Mouse (Mus musculus) midbrain, embryonic 11.5 days (tissue): ENCODE data around the gene Ubap2l. TPM values are rescaled to one million over a fixed set of nuclear protein-coding genes. Genes with fewer than 3 reads are reported as not detected.

Experiments used
- ATAC-seq: fragments of 200-750 bp; cut with Nextera tagmentation; 2 replicates; pipeline ENCODE4 v1.8.0; 2017; ENCODE audit warnings: moderate TSS enrichment, moderate library complexity; ENCODE audit not compliant: low FRiP score
- DNase-seq: peaks from one replicate; pipeline ENCODE4 v3.0.0; 2015; ENCODE audit warnings: low spot score; ENCODE audit errors: missing footprints
- H3K27ac ChIP-seq: fragments of 300-500 bp; sonication (generic); 2 replicates; pipeline ENCODE4 v1.5.1; 2014; ENCODE audit warnings: low read depth, low read length
- H3K27me3 ChIP-seq: fragments of 300-500 bp; sonication (generic); 2 replicates; pipeline ENCODE4 v1.6.1; 2014; ENCODE audit warnings: mild to moderate bottlenecking, low read length, moderate library complexity, mixed read lengths; ENCODE audit not compliant: control insufficient read depth, insufficient read depth
- H3K36me3 ChIP-seq: fragments of 300-500 bp; sonication (generic); 2 replicates; pipeline ENCODE4 v1.6.1; 2014; ENCODE audit warnings: mild to moderate bottlenecking, low read length, moderate library complexity, mixed read lengths; ENCODE audit not compliant: control insufficient read depth, insufficient read depth
- H3K4me1 ChIP-seq: fragments of 300-500 bp; sonication (generic); 2 replicates; pipeline ENCODE4 v1.6.1; 2014; ENCODE audit warnings: low read length; ENCODE audit not compliant: control insufficient read depth, insufficient read depth
- H3K4me2 ChIP-seq: fragments of 300-500 bp; sonication (generic); 2 replicates; pipeline ENCODE4 v1.6.1; 2014; ENCODE audit warnings: mild to moderate bottlenecking, moderate library complexity
- H3K4me3 ChIP-seq: fragments of 300-500 bp; sonication (generic); 2 replicates; pipeline ENCODE4 v1.5.1; 2014; ENCODE audit warnings: low read depth, low read length
- H3K9ac ChIP-seq: fragments of 300-500 bp; sonication (generic); 2 replicates; pipeline ENCODE4 v1.6.1; 2014; ENCODE audit warnings: low read length
- H3K9me3 ChIP-seq: fragments of 300-500 bp; sonication (generic); 2 replicates; pipeline ENCODE4 v1.6.1; 2016; ENCODE audit warnings: low read length; ENCODE audit not compliant: control insufficient read depth
- WGBS: fragments of 180-500 bp; shearing (Covaris S2); extraction: QIAGEN DNeasy Blood & Tissue Kit; methylation state at CpG from one replicate; pipeline ENCODE4 v1.1.7; 2014; 5-methylcytosine and 5-hydroxymethylcytosine counted together
- polyA plus RNA-seq: library from polyadenylated mRNA; unstranded; fragments of >200 nt; fragmentation: Nextera tagmentation; extraction: Ambion mirVana; gene quantifications from 2 replicates; pipeline ENCODE4 v1.2.1, GENCODE M21; 2014

The Ubap2l gene
- polyA plus RNA-seq, 1 experiment from 2014 or later, result 218 TPM

DNA sequence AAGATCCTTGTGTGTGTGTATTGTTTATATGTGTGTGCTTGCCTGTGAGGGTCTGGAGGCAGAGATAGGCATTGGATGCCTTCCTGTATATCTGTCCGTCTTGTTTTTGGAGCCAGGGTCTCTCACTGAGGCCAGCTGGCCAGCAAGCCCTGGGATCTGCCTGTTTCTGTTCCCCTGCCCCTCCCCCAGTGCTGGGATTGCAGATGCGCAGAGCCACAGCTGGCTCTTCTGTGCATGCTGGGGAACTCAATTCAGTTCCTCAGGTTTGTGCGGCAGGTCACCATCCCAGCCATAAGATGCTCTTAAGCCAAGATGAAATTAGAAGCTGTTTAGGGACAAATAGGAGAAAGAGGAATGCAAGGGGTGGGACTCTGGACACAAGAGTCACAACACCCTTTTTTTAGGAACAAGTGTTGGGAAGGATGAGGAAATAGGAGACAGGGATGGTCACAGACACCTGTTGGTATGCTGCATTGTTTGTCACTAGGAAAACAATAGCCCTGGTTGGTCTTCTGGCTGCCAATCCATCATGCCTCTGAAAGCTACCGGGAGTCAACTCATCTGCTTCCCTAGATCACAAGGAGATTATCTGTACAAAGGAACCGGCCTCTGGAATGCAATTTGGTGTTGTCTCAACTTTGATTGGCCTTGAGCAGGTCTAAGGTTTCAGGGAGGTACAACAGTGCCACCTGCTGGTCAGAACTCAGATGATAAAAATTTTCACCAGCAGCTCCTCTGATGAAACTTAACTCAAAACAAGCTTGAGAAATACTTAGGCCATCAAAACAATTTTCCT lies 24.7 kb upstream of the Ubap2l start:
- 5% methylated on average over 5 of the region's 5 CpGs for WGBS
- H3K9me3 ChIP-seq, result no peaks in the 10 kb centered on the region
- H3K36me3 ChIP-seq, result no peaks in the 10 kb centered on the region
- H3K9ac ChIP-seq, result no peak overlapping the region
- H3K4me1 ChIP-seq, result peaks cover 23% of the 10 kb centered on the region
- no peak for ATAC-seq
- DNase-seq, result peak; percentile 98
- no peaks in the 10 kb centered on the region for H3K27me3 ChIP-seq
- H3K4me3 ChIP-seq, result no peak overlapping the region
- peak overlapping the region; percentile 2; the same call in 1 of the 2 replicates for H3K4me2 ChIP-seq
- no peak overlapping the region for H3K27ac ChIP-seq

DNA sequence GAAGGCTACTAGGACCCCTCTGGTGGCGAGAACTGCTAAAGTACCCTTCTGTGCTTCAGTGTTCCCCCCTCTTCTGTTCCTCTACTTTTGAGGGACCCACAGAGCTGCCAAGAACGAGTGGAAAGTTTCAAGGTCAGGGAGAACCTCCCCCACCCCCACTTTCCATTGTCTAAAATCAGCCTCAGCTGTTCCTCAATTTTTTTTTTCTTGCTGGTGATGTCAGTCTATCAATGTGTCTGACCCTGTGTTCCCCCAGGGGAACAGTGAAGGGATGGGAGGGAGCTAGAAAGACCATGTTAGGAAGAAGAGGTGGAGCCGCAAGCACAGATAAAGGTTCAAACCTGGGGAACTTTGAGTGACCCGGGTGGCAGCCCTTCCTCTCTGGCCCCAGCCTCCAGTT lies 19.9 kb upstream of the Ubap2l start, which contains the start of gene Tpm3:
Tpm3 (plus strand) TSS at position 356 of the 400 bp plus-strand sequence.
- WGBS, result 86% methylated on average over 4 of the region's 4 CpGs
- H3K27me3 ChIP-seq, result no peaks in the 10 kb centered on the region
- no peak within 1 kb of the TSS for H3K4me2 ChIP-seq
- no peak within 1 kb of the TSS for H3K9ac ChIP-seq
- no peak within 1 kb of the TSS for H3K4me3 ChIP-seq
- DNase-seq, result no peak
- no peak within 1 kb of the TSS for H3K27ac ChIP-seq
- H3K4me1 ChIP-seq, result peaks cover 6% of the 10 kb centered on the region
- ATAC-seq, result no peak
- H3K9me3 ChIP-seq, result no peaks in the 10 kb centered on the region
- H3K36me3 ChIP-seq, result no peaks in the 10 kb centered on the region

DNA sequence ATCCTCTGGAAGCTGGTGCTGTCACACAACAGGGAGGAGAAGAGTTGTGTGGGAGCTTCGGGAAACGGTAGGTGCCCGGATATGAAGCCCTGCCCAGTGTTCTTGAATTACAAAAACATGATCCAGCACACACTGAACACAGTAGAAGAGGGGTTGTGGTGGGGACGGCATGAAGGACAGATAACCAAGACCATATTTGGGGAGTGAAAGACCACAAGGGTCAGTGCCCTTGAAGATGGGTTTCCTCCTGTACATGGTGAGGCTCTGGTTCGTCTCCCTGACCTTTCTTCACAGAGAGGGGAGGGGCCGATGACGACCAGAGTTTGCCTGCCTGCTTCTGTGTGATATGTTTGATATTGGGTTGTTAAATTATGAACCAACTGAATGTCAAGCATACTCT lies 17.3 kb upstream of the Ubap2l start:
- H3K36me3 ChIP-seq, result 0 out of 2 replicates have a peak, but pooled peaks cover 2% of the 10 kb centered on the region
- no peak overlapping the region for H3K9ac ChIP-seq
- DNase-seq (no peak), ATAC-seq (no peak)
- no peak overlapping the region for H3K4me3 ChIP-seq
- WGBS, result 85% methylated on average over 7 of the region's 7 CpGs
- H3K4me2 ChIP-seq, result no peak overlapping the region
- H3K27me3 ChIP-seq, result no peaks in the 10 kb centered on the region
- no peaks in the 10 kb centered on the region for H3K9me3 ChIP-seq
- no peak overlapping the region for H3K27ac ChIP-seq
- H3K4me1 ChIP-seq, result no peaks in the 10 kb centered on the region

DNA sequence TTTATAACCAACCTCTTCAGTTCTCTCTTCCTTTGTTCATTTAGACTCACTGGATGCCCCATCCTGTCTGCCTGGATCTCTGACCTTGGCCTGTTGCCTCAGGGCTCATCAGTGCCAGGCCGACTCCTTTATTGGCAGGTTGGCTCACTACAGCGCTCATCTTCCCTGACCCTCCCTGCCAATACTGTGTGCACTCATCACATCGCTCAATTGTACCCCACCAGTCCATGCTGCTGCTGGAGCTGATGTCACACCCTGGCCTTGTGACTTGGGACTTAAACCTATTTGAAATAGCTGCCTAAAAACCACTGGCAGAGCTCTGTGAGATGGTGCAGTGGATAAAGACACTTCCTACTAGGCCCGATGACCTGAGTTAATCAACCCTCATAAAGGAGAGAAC lies 15.4 kb upstream of the Ubap2l start:
- no peak overlapping the region for H3K9ac ChIP-seq
- H3K27ac ChIP-seq, result no peak overlapping the region
- no peak for DNase-seq
- H3K27me3 ChIP-seq, result no peaks in the 10 kb centered on the region
- no peaks in the 10 kb centered on the region for H3K4me1 ChIP-seq
- 0 out of 2 replicates have a peak, but pooled peaks cover 2% of the 10 kb centered on the region for H3K36me3 ChIP-seq
- H3K9me3 ChIP-seq, result no peaks in the 10 kb centered on the region
- H3K4me2 ChIP-seq, result no peak overlapping the region
- no peak overlapping the region for H3K4me3 ChIP-seq
- no peak for ATAC-seq
- 89% methylated on average over 4 of the region's 4 CpGs for WGBS

DNA sequence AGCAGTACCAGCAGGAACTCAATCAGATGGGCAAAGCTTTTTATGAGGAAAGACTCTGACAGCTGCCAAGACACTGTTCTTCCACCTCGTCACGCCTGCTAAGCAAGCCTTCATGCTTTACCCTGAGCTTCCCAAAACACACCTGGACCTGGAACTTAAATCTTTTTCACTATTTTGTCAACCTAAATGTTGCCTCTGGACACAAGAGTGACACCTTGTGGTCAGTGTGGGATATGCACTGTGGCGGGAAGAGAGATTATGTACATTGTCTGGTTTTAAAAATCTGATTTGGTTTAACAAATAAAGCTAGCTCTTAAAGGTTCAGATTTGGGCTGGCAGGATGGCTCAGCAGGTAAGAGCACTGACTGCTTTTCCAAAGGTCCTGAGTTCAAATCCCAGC lies 13.1 kb upstream of the Ubap2l start:
- peak; percentile 94 for DNase-seq
- Histone ChIP-seq H3K4me3 (no peak overlapping the region), H3K9me3 (no peaks in the 10 kb centered on the region), H3K4me2 (no peak overlapping the region), H3K27ac (no peak overlapping the region), H3K36me3 (peaks cover 2% of the 10 kb centered on the region; the same call in 1 of the 2 replicates), H3K9ac (no peak overlapping the region), H3K4me1 (no peaks in the 10 kb centered on the region), H3K27me3 (no peaks in the 10 kb centered on the region)
- ATAC-seq, result no peak
- WGBS, result 70% methylated on average over 3 of the region's 3 CpGs

DNA sequence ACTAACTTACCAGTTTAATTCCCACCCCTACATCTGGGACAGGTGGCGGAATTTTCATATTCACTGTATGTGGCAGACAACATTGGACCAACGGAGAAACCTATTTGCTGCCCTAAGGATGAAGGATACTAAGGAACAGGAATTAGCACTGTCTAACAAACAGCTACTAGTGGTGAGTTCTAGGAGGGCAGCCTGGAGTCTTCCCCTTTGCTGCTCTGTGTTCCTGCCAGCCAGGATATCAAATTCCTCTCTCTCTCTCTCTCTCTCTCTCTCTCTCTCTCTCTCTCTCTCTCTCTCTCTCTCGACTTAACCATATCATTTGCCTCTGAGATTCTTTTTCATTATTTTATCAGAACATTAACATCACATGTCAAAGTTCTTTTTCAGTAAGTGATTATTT lies 12.0 kb upstream of the Ubap2l start:
- Histone ChIP-seq H3K27ac (no peak overlapping the region), H3K4me3 (no peak overlapping the region), H3K9me3 (no peaks in the 10 kb centered on the region), H3K4me1 (no peaks in the 10 kb centered on the region), H3K36me3 (peaks cover 2% of the 10 kb centered on the region; the same call in 1 of the 2 replicates), H3K27me3 (no peaks in the 10 kb centered on the region), H3K9ac (no peak overlapping the region), H3K4me2 (no peak overlapping the region)
- no peak for DNase-seq
- whole genome bisulfite sequencing, result 86% methylated on average over 3 of the region's 3 CpGs
- ATAC-seq, result no peak

DNA sequence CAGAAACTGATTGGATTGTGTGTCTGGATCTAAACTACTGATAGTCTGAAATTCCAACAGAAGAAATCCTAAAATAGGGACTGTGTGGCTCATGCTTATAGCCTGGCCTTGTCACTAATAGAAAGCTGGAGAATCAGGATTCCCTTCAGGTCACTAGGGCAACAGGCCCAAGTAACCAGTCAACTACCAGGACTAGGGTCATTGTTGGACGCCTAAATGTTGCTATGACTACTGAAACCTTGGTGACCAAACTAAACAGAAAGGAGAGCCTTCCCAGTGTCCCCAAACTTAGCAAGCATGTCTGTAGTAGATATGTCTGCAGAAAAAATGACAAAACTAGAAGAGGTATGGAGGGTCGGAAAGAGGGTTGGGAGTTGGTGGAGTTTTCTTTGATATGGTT lies 10.1 kb upstream of the Ubap2l start:
- H3K27ac ChIP-seq, result no peak overlapping the region
- no peak overlapping the region for H3K9ac ChIP-seq
- 54% methylated on average over 2 of the region's 2 CpGs for WGBS
- H3K4me2 ChIP-seq, result no peak overlapping the region
- ATAC-seq, result no peak
- no peak for DNase-seq
- no peak overlapping the region for H3K4me3 ChIP-seq
- peaks cover 2% of the 10 kb centered on the region; the same call in 1 of the 2 replicates for H3K36me3 ChIP-seq
- H3K4me1 ChIP-seq, result no peaks in the 10 kb centered on the region
- H3K27me3 ChIP-seq, result no peaks in the 10 kb centered on the region
- no peaks in the 10 kb centered on the region for H3K9me3 ChIP-seq

DNA sequence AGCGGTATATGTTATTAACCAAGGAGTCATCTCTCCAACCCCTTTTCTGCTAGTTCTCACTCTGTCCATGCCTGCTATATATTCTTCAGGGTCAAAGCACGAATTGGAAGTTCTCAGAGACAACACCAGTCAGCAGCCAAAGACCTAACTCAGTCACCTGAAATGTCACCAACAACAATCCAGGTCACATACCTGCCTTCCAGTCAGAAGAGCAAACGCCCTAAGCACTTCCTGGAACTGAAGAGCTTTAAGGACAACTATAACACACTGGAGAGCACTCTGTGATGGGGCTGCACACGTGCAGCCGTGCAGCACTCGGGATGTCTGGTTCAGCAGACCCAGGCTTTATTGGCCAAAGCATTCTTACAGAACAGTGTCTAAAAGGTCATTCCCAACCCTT lies 9.1 kb upstream of the Ubap2l start:
- Histone ChIP-seq H3K4me1 (no peaks in the 10 kb centered on the region), H3K4me3 (no peak overlapping the region), H3K4me2 (no peak overlapping the region), H3K9me3 (no peaks in the 10 kb centered on the region), H3K27ac (no peak overlapping the region), H3K9ac (no peak overlapping the region), H3K27me3 (no peaks in the 10 kb centered on the region), H3K36me3 (peaks cover 3% of the 10 kb centered on the region)
- 93% methylated on average over 6 of the region's 6 CpGs for WGBS
- DNase-seq (no peak), ATAC-seq (no peak)

DNA sequence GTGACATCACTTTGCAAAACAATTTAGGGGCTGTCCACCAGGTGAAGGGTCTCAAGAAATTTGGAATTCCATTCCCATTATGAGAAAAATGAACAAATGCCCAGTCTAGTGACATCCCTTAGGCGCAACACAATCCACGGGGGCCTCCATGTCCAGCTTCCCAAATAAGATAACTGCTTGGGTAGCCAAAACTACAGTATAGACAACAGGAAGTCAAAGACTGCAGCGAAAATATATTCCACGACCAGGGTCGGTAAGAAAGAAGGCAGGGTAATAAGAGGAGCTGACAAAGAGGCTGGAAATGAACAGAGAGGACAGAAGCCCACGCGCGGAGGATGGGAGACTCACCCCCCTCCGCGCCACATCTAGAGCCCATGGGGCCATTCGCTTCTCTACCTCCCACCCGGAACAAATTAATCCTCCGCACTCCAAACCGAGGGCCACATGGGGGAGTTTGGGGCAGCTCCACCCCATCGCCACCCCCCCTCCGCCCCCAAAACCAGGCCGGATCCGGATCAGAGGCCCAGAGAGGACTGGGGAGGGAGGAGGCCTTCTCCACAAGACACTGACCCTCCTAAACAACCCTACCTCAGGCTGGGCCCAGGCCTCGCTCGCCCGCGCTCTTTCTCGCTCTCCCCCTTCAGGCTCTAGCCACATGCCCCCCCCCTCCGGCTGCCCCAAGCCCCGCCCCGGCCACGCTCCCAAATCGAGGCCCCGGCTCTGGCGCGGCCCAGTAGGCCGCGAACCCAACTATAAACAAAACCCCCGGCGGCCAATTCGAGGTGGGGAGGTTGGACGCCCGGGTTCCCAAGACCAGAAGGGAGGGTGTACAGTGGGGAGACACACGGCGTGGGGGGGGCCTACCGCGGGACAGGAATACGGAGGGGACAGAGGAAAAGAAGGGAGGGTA lies 732 bp downstream of the Ubap2l start, which contains the start of gene 4933434E20Rik:
4933434E20Rik (plus strand) TSS at position 196 of the 910 bp plus-strand sequence.
- H3K4me2 ChIP-seq, result peak within 1 kb of the TSS; percentile 75
- DNase-seq (peak; percentile 94), ATAC-seq (peak; percentile 81)
- H3K27me3 ChIP-seq, result no peaks in the 10 kb centered on the region
- under 1% methylated on average over 38 of the region's 43 CpGs for WGBS
- H3K4me1 ChIP-seq, result peaks cover 22% of the 10 kb centered on the region
- peak within 1 kb of the TSS; percentile 89 for H3K27ac ChIP-seq
- H3K4me3 ChIP-seq, result peak within 1 kb of the TSS; percentile 91
- no peaks in the 10 kb centered on the region for H3K9me3 ChIP-seq
- H3K36me3 ChIP-seq, result peaks cover 6% of the 10 kb centered on the region
- H3K9ac ChIP-seq, result peak within 1 kb of the TSS; percentile 94
